Mouse (Mus musculus): ENCODE data around the gene Hsp90ab1. TPM values are rescaled to one million over a fixed set of nuclear protein-coding genes. Genes with fewer than 3 reads are reported as not detected.

Gene Hsp90ab1
- polyA plus RNA-seq, 1 experiment from 2014 or later, result 1,372 TPM

DNA sequence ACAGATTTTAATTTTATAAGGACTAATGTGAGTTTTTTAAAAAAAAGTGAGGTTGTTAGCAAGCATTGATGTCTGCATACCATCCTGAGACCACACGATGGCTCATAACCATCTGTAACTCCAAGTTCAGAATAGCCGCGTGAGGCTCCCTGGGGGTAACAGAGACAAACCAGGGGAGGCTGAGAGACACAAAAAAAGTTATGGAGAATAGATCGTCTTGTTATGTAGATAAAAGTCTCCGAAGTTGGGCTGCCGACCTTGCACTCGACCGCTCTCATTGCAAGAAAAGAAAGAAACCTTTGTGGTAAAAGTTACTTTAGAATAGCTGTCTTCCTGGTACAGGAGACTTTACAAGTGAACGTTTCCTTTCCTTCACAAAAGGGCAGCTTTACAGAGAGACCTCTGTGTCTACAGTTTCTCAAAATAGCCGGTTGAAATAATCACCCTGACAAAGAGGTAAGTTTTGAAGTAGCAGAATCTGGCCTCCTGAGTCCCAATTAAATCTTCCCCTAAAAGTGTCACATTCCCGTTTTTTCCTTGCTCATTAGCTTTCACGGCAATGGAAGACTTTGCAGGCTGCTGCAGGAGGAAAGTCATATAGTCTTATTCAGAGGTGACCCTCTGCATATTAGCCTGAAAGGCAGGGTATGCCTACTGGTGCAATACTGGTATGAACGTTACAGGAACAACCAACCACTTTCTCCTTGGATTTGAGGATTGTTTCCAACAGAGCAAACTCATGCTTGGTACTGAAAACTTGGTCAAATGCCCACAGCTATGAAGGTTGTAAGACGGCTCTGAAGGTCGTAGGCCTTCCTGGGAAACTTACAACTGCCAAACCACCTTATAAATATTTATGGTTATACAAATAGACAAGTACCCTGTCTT is 34.2 kb upstream of the Hsp90ab1 start:
- H3K36me3 ChIP-seq, result no peaks in the 10 kb centered on the region
- H3K4me1 ChIP-seq, result peaks cover 17% of the 10 kb centered on the region
- no peak overlapping the region for H3K4me3 ChIP-seq
- no peak for ATAC-seq (ENCODE audit: extremely low read depth, insufficient number of reproducible peaks, low FRiP score, low TSS enrichment)
- no peak overlapping the region for H3K9ac ChIP-seq
- H3K4me2 ChIP-seq, result no peak overlapping the region
- WGBS, result 77% methylated on average over 15 of the region's 15 CpGs
- H3K9me3 ChIP-seq, result no peaks in the 10 kb centered on the region
- peaks cover 2% of the 10 kb centered on the region; the same call in 1 of the 2 replicates for H3K27me3 ChIP-seq (replicated peaks)
- no peak overlapping the region for H3K27ac ChIP-seq (replicated peaks)

DNA sequence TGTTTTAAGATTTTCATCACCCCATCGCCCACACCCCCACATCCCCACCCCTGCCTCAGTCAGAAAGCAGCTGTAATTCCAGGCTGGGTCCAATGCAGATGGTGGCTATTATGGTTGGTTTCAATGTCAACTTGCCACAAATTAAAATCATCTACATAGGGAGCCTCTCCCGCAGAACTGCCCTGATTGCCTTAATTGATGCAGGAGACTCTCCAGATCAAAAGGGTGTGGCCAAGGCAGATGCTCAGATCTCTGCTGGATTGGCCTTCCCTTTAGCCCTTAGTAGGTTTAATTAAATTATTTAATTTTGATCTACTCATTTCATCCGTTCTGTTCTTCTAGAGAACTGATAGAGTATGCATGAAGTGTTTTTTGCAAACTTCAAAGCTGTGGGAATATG is 29.9 kb upstream of the Hsp90ab1 start:
- H3K27me3 ChIP-seq (replicated peaks), result peaks cover 20% of the 10 kb centered on the region
- H3K36me3 ChIP-seq, result no peaks in the 10 kb centered on the region
- H3K4me1 ChIP-seq, result peaks cover 35% of the 10 kb centered on the region
- 87% methylated on average over 3 of the region's 3 CpGs for WGBS
- H3K9me3 ChIP-seq, result no peaks in the 10 kb centered on the region
- H3K4me3 ChIP-seq, result no peak overlapping the region
- H3K4me2 ChIP-seq, result no peak overlapping the region
- H3K9ac ChIP-seq, result no peak overlapping the region
- ATAC-seq (ENCODE audit: extremely low read depth, insufficient number of reproducible peaks, low FRiP score, low TSS enrichment), result no peak
- no peak overlapping the region for H3K27ac ChIP-seq (replicated peaks)

DNA sequence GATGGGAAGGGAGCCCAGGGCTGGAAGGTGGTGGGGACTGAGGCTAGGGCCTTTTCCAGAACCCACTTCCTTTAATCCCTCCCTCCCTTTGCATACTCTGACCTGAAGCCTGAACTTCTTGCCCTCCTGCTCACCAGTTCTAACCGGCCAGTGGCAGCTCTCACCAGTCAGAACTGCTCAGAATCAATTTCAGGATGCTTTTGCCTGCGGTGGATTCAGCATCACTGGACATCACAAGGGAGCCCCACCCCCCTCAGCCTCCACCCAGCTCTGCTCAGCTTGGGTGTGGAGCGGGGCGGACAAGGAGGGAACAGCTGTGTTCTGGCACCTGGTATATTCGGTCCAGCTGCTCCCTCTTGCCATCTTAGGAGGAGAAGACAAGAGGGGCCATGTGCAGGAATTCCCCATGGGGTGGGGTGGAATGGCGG is 28.8 kb upstream of the Hsp90ab1 start, which contains the start of gene Mymx:
TSS of gene Mymx (minus strand) at position 226 of the 428 bp plus-strand sequence.
- H3K36me3 ChIP-seq, result no peaks in the 10 kb centered on the region
- H3K4me1 ChIP-seq, result peaks cover 39% of the 10 kb centered on the region
- H3K9ac ChIP-seq, result peak within 1 kb of the TSS; percentile 67
- H3K4me2 ChIP-seq, result peak within 1 kb of the TSS; percentile 55
- WGBS, result 40% methylated on average over 6 of the region's 6 CpGs
- ATAC-seq (ENCODE audit: extremely low read depth, insufficient number of reproducible peaks, low FRiP score, low TSS enrichment), result no peak
- no peaks in the 10 kb centered on the region for H3K9me3 ChIP-seq
- H3K4me3 ChIP-seq, result peak within 1 kb of the TSS; percentile 9; the same call in 1 of the 2 replicates
- H3K27me3 ChIP-seq (replicated peaks), result peaks cover 20% of the 10 kb centered on the region
- H3K27ac ChIP-seq (replicated peaks), result no peak within 1 kb of the TSS; the same call in 1 of the 2 replicates

DNA sequence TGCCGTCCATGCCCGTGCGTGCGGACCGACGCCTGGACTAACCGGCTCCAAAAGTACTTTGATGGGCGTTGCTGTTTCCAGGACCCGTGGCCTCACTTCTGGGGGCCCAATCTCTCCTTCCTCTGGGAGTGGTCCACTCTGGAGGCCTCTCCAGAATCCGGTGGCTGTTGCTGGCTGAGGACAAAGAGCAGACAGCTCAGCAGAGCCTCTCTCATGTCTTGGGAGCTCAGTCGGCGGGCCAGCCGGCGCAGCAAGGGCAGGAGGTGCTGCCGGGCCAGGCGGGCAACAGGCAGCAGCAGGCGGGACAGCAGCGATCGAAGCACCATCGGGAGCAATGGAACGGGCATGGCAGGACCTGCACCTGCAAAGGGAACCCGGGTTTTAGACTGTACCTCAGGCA is 28.3 kb upstream of the Hsp90ab1 start:
- 7% methylated on average over 22 of the region's 22 CpGs for WGBS

DNA sequence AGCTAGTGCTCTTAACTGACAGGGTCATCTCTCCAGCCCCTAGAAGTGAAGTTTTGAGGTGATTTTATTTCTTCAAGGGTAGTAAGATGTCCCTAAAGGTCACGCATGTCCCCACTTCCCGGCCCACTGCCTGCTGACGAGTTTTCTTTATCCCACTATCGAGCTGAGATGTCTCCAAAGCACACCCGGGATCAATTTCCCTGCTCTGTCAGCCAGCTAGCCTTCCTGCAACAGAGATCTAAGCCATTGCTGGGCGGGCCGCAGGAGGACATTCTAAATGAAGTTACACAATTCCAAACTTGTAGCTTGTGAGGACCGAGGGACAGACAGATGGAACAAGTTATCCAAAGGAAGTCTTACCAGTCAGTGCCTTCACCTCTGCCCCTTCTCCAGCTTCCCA is 27.2 kb upstream of the Hsp90ab1 start:
- no peaks in the 10 kb centered on the region for H3K9me3 ChIP-seq
- no peak overlapping the region for H3K9ac ChIP-seq
- peaks cover 20% of the 10 kb centered on the region for H3K27me3 ChIP-seq (replicated peaks)
- no peak overlapping the region for H3K27ac ChIP-seq (replicated peaks)
- WGBS, result 61% methylated on average over 8 of the region's 8 CpGs
- H3K36me3 ChIP-seq, result no peaks in the 10 kb centered on the region
- no peak overlapping the region for H3K4me3 ChIP-seq
- no peak overlapping the region for H3K4me2 ChIP-seq
- H3K4me1 ChIP-seq, result peaks cover 54% of the 10 kb centered on the region
- ATAC-seq (ENCODE audit: extremely low read depth, insufficient number of reproducible peaks, low FRiP score, low TSS enrichment), result no peak

More for the DNA sequence above, 28.3 kb upstream of the Hsp90ab1 start:
- peak overlapping the region; percentile 67 for H3K9ac ChIP-seq
- peaks cover 20% of the 10 kb centered on the region for H3K27me3 ChIP-seq (replicated peaks)
- H3K4me2 ChIP-seq, result peak overlapping the region; percentile 55
- H3K9me3 ChIP-seq, result no peaks in the 10 kb centered on the region
- no peak overlapping the region; the same call in 1 of the 2 replicates for H3K27ac ChIP-seq (replicated peaks)
- ATAC-seq (ENCODE audit: extremely low read depth, insufficient number of reproducible peaks, low FRiP score, low TSS enrichment), result no peak
- peak overlapping the region; percentile 9; the same call in 1 of the 2 replicates for H3K4me3 ChIP-seq
- H3K36me3 ChIP-seq, result no peaks in the 10 kb centered on the region
- peaks cover 45% of the 10 kb centered on the region for H3K4me1 ChIP-seq

DNA sequence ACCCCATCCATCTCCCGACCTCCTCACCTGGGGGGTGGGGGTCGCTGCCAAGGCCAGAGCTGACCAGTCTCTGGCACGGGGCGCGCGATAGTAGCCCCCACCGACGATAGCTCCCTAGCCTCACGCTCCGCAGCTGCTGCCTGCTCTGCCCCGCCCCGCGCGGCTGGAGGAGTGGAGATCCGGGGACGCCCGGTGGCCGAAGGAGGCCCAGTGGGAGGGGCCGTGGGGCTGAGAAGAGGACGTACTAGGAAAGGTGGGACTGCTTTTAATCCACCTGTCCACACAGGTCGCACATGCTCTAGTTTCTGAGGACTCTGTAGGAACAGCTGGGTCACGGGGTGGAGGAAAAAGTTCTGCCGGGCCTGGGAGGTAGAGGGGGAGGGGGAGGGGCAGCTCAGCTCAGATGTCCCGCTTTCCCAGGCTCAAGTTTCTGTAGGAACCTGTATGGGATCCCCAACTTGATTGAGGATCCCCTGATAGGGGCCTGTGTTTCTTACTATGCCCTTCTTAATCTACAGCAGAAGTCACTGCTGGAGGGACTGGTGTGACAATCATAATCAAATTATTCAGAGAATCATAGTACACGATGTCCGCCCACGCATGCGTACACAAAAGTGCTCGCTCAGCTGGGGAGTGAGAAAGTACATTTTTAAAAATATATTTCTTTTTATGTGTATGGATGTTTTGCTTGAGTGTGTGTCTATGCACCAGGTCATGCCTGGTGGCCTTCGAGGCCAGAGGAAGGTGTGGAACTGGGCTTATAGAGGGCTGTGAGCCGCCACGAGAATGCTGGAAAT is 26.6 kb upstream of the Hsp90ab1 start, which contains the start of gene Slc29a1:
TSS of gene Slc29a1 (minus strand) at position 161 of the 797 bp plus-strand sequence.
- Histone ChIP-seq H3K27ac (replicated peaks) (no peak within 1 kb of the TSS), H3K9ac (peak within 1 kb of the TSS; percentile 81), H3K9me3 (no peaks in the 10 kb centered on the region), H3K36me3 (no peaks in the 10 kb centered on the region), H3K4me1 (peaks cover 60% of the 10 kb centered on the region), H3K4me2 (peak within 1 kb of the TSS; percentile 80), H3K27me3 (replicated peaks) (peaks cover 20% of the 10 kb centered on the region), H3K4me3 (peak within 1 kb of the TSS; percentile 54)
- WGBS, result 18% methylated on average over 32 of the region's 32 CpGs
- ATAC-seq (ENCODE audit: extremely low read depth, insufficient number of reproducible peaks, low FRiP score, low TSS enrichment), result no peak

DNA sequence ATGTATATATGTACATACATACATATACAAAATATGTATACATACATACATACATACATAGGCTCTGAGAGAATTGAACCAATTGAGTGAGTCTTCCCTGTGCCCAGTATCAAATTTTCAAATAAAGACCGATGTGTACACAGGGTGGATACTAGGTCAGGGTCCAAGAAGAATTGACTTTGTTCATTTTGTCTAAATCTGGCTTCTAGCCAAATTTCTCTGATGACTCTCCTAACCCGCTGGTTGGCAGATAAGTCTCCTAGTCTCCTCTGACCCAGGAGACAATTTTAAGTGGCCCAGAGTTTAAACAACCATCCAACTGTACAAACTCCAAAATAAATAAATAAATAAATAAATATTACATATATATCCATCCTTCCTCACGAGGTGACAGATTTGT is 25.8 kb upstream of the Hsp90ab1 start:
- no peak overlapping the region for H3K27ac ChIP-seq (replicated peaks)
- H3K9ac ChIP-seq, result peak overlapping the region; percentile 81; the same call in 1 of the 2 replicates
- peaks cover 26% of the 10 kb centered on the region for H3K27me3 ChIP-seq (replicated peaks)
- ATAC-seq (ENCODE audit: extremely low read depth, insufficient number of reproducible peaks, low FRiP score, low TSS enrichment), result no peak
- peak overlapping the region; percentile 80 for H3K4me2 ChIP-seq
- no peaks in the 10 kb centered on the region for H3K9me3 ChIP-seq
- peak overlapping the region; percentile 54 for H3K4me3 ChIP-seq
- no peaks in the 10 kb centered on the region for H3K36me3 ChIP-seq
- peaks cover 67% of the 10 kb centered on the region for H3K4me1 ChIP-seq
- WGBS, result 47% methylated on average over 3 of the region's 3 CpGs

DNA sequence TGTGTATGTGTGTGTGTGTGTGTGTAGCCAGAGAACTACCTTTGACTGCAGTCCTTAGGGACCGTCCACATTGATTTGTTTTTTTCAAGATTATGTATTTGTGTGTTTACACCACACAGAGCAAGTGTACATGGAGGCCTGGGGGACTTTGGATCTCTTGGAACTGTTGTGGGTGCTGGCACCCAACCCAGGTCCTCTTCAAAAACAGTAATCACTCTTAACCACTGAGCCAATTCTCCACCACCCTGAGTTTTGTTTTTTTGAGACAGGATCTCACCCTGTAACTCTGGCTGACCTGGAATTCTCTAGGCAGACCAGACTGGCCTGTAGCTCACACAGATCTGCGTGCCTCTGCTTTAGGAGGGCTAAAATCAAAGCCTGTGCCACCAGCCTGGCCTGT is 25.3 kb upstream of the Hsp90ab1 start:
- WGBS, result 89% methylated on average over 2 of the region's 2 CpGs
- Histone ChIP-seq H3K27ac (replicated peaks) (no peak overlapping the region), H3K4me3 (no peak overlapping the region), H3K4me1 (peaks cover 73% of the 10 kb centered on the region), H3K27me3 (replicated peaks) (peaks cover 26% of the 10 kb centered on the region), H3K4me2 (no peak overlapping the region), H3K9ac (no peak overlapping the region), H3K9me3 (no peaks in the 10 kb centered on the region), H3K36me3 (no peaks in the 10 kb centered on the region)
- ATAC-seq (ENCODE audit: extremely low read depth, insufficient number of reproducible peaks, low FRiP score, low TSS enrichment), result no peak

DNA sequence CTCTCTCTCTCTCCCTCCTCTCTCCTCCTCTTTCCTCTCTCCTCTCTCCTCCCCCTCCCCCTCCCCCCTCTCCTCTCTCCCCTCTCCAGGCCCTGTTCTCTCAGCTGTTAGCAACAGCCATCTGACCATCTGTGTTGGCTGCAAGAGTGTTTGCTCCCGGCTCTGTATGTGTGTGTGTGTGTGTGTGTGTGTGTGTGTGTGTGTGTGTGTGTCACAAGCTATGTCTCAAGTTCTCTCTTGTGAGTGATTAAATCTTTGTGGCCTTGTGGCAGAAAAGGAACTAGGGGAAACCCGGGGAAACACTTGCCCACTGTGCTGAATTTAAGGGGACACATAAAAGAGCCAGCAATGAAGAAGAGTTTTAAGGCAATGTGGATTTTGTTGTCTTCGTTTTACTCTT is 24.7 kb upstream of the Hsp90ab1 start:
- Histone ChIP-seq H3K4me2 (no peak overlapping the region), H3K27ac (replicated peaks) (no peak overlapping the region), H3K9ac (no peak overlapping the region), H3K4me1 (peaks cover 78% of the 10 kb centered on the region), H3K36me3 (no peaks in the 10 kb centered on the region), H3K4me3 (no peak overlapping the region), H3K27me3 (replicated peaks) (peaks cover 26% of the 10 kb centered on the region), H3K9me3 (no peaks in the 10 kb centered on the region)
- ATAC-seq (ENCODE audit: extremely low read depth, insufficient number of reproducible peaks, low FRiP score, low TSS enrichment), result no peak
- 46% methylated on average over 3 of the region's 3 CpGs for whole genome bisulfite sequencing

DNA sequence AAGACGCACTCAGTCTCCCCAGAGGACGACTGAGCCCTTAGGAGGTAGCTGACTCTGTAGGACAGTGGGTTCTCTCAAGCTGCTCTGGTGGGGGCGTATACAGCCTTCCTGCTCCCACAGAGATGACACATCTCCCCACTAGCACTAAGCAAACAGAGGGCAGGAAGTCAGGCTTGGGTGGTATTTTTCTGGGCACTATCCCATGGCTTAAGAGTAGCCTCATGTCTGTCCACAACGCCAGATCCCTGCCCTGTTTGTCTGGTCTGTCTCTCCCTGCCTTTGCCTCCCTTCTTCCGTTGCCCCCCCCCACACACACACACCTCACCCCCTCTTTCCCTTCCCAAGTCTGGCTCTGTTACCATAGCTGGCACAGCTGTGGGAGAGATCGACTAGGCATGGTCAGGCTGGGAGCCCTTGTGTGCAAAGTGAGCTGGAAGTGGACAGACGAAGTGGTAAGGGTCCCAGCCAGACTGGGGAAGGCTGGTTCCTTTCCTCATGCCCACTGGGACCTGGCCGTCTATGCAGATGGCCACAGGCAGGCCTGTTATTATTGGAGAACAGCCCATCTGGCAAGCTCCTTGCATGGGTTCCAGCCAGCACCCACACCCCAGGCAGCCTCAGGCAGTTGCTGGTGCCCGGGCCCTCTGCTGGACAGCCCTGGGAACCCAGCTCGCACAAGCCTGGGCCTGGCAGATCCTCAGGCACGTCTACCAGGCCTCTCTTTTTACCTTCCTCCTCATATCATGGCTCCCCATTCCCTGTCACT is 23.7 kb upstream of the Hsp90ab1 start:
- Histone ChIP-seq H3K36me3 (no peaks in the 10 kb centered on the region), H3K4me1 (peaks cover 82% of the 10 kb centered on the region), H3K4me3 (no peak overlapping the region), H3K27ac (replicated peaks) (peak overlapping the region; percentile 74), H3K9me3 (no peaks in the 10 kb centered on the region), H3K4me2 (peak overlapping the region; percentile 9; the same call in 1 of the 2 replicates), H3K27me3 (replicated peaks) (peaks cover 20% of the 10 kb centered on the region), H3K9ac (peak overlapping the region; percentile 87; the same call in 1 of the 2 replicates)
- WGBS, result 32% methylated on average over 11 of the region's 11 CpGs
- ATAC-seq (ENCODE audit: extremely low read depth, insufficient number of reproducible peaks, low FRiP score, low TSS enrichment), result no peak

Measured in heart, embryonic 13.5 days (tissue).